11 mouse cellular contexts compared by ENCODE assay signal in the genomic region with DNA sequence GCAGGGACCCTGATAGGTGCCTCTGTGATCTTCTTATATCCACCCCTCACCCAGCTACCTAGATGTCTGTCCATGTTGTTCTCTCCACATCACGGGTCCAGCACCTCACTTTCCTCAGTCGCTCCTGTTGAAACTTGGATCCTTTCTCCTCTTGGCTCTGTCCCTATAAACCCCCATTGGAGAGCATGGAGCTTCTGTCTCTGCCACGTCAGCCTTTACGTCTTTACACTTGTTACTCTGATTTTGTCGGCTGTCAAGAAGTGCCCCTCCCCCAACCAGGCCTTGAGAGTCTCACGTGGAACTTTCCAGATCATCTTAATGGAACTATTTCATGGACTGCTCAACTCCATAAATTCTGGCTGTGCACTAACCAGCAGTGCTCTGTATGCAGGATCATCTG. TPM values are rescaled to one million over a fixed set of nuclear protein-coding genes. Genes with fewer than 3 reads are reported as not detected.
DNase-seq lines count a peak whose midpoint lies in the region; ATAC-seq and TF ChIP-seq lines count a peak whose summit lies in the region.
"Had no signal": no experiment of that assay in that cellular context is flagged by ENCODE, and none has a peak within 500 bp of the region (broad histone marks: within the 10 kb centered on the region; RNA-seq: fewer than 3 reads in every experiment).

No protein-coding gene starts in this region.

- TF ChIP-seq CTCF in cerebellum, adult 2 months (IDR thresholded peaks at IDR 0.05; ENCODE audit: borderline replicate concordance, insufficient read depth, low read depth, low read length) = no peak
- no peak for TF ChIP-seq CTCF in left cerebral cortex, adult 2 months (IDR thresholded peaks at IDR 0.05)

- no peaks in the 10 kb centered on the region for H3K9me3 ChIP-seq in forebrain, embryonic 15.5 days
- no peaks in the 10 kb centered on the region for H3K9me3 ChIP-seq in neural tube, embryonic 15.5 days (replicated peaks)

- 0 out of 2 replicates have a peak overlapping the region, but pooled peaks have one; percentile 10 for H3K9ac ChIP-seq in forebrain, embryonic 15.5 days (replicated peaks)
- H3K9ac ChIP-seq in neural tube, embryonic 15.5 days (replicated peaks) = no peak overlapping the region

- peak overlapping the region; percentile 65 for H3K4me3 ChIP-seq in cerebellum, adult 2 months (replicated peaks; ENCODE audit: insufficient read depth, low read depth, low read length)
- H3K4me3 ChIP-seq in left cerebral cortex, adult 2 months = peak overlapping the region; percentile 27
- H3K4me3 ChIP-seq in forebrain, embryonic 15.5 days = peak overlapping the region; percentile 85
- no peak overlapping the region for H3K4me3 ChIP-seq in neural tube, embryonic 15.5 days (replicated peaks)

- TF ChIP-seq POLR2A in cerebellum, adult 2 months (IDR thresholded peaks at IDR 0.05; ENCODE audit: borderline replicate concordance, insufficient read depth, low read length) = no peak

- no peak for ATAC-seq in forebrain, embryonic 15.5 days (replicated peaks)
- ATAC-seq in neural tube, embryonic 15.5 days (ENCODE audit: low FRiP score) = no peak

- no peaks in the 10 kb centered on the region for H3K27me3 ChIP-seq in cerebellum, adult 2 months (ENCODE audit: control insufficient read depth, insufficient read depth, low read length)
- H3K27me3 ChIP-seq in forebrain, embryonic 15.5 days = no peaks in the 10 kb centered on the region
- H3K27me3 ChIP-seq in neural tube, embryonic 15.5 days (replicated peaks) = 0 out of 2 replicates have a peak, but pooled peaks cover 6% of the 10 kb centered on the region

- peak; percentile 54 to 67 for DNase-seq in cerebellum, adult 2 months
- no peak for DNase-seq in cerebellum, adult 11 months
- DNase-seq in left cerebral cortex, adult 2 months (ENCODE audit: extremely low spot score in 1 of 2, low spot score in 2 of 2) = no peak
- no peak for DNase-seq in left cerebral cortex, postnatal 4 days
- DNase-seq in lung, postnatal 25 days (ENCODE audit: low spot score) = no peak
- no peak for DNase-seq in T-cell, adult 2 months (ENCODE audit: low spot score)
- DNase-seq: adrenal gland, postnatal 25 days had no signal

- intact Hi-C loops in left cerebral cortex, adult 2 months (cut with DNase I) = loop anchor here (5.0 kb wide), 1 partner anchor 54 kb away; no protein-coding TSS in a partner anchor
- intact Hi-C loops in left cerebral cortex, postnatal 4 days (cut with DNase I) = no loop called here

- no peaks in the 10 kb centered on the region for H3K36me3 ChIP-seq in forebrain, embryonic 15.5 days
- H3K36me3 ChIP-seq in neural tube, embryonic 15.5 days = no peaks in the 10 kb centered on the region

- 15% methylated on average over 6 of the region's 6 CpGs for WGBS in cerebellum, adult 2 months
- 46% methylated on average over 6 of the region's 6 CpGs for WGBS in forebrain, embryonic 15.5 days
- WGBS in neural tube, embryonic 15.5 days = 57% methylated on average over 6 of the region's 6 CpGs

- peak overlapping the region; percentile 96 for H3K4me2 ChIP-seq in forebrain, embryonic 15.5 days (replicated peaks)
- H3K4me2 ChIP-seq in neural tube, embryonic 15.5 days = peak overlapping the region; percentile 97
- H3K4me2 ChIP-seq: heart, embryonic 11.5 days had no signal

- peaks cover 31% of the 10 kb centered on the region for H3K4me1 ChIP-seq in cerebellum, adult 2 months (ENCODE audit: control insufficient read depth, insufficient read depth, low read length)
- peaks cover 54% of the 10 kb centered on the region for H3K4me1 ChIP-seq in forebrain, embryonic 15.5 days
- H3K4me1 ChIP-seq in neural tube, embryonic 15.5 days = peaks cover 35% of the 10 kb centered on the region

- H3K27ac ChIP-seq in cerebellum, adult 2 months (ENCODE audit: insufficient read depth, low read length) = peak overlapping the region; percentile 57; the same call in 1 of the 2 replicates
- no peak overlapping the region for H3K27ac ChIP-seq in left cerebral cortex, adult 2 months
- H3K27ac ChIP-seq in forebrain, embryonic 15.5 days (replicated peaks) = no peak overlapping the region
- H3K27ac ChIP-seq in neural tube, embryonic 15.5 days (replicated peaks) = no peak overlapping the region

RNA-seq across cellular contexts. Expression of gene Sel1l3, which starts 2.5 kb away (rescaled TPM):
- polyA plus RNA-seq in cerebellum, adult 2 months (2012; rRNA removed) = 70.8 and 85.1 TPM in 2 replicates
- 10 to 100 TPM; 66.6 to 70.5 TPM for total RNA-seq in left cerebral cortex, adult 2 months (2021)
- 10 to 100 TPM; 51.9 to 60.8 TPM for total RNA-seq in left cerebral cortex, postnatal 4 days (2021)
- polyA plus RNA-seq in forebrain, embryonic 15.5 days (2015; fragmentation: Nextera tagmentation; extraction: Ambion mirVana) = 11.0 and 11.4 TPM in 2 replicates
- 4.4 and 5.9 TPM in 2 replicates for polyA plus RNA-seq in neural tube, embryonic 15.5 days (2015; fragmentation: Nextera tagmentation; extraction: Ambion mirVana)
- total RNA-seq: common myeloid progenitor, adult 5-6 weeks had no signal

RNA-seq across cellular contexts. Expression of gene Smim20, which starts 55.6 kb away (rescaled TPM):
- polyA plus RNA-seq in cerebellum, adult 2 months (2012; rRNA removed) = 63.4 and 64.5 TPM in 2 replicates
- total RNA-seq in left cerebral cortex, adult 2 months (2021) = 10 to 100 TPM; 36.4 to 39.7 TPM
- total RNA-seq in left cerebral cortex, postnatal 4 days (2021) = 10 to 100 TPM; 25.7 to 27.6 TPM
- polyA plus RNA-seq in forebrain, embryonic 15.5 days (2015; fragmentation: Nextera tagmentation; extraction: Ambion mirVana) = 59.9 and 65.8 TPM in 2 replicates
- 86.0 and 89.8 TPM in 2 replicates for polyA plus RNA-seq in neural tube, embryonic 15.5 days (2015; fragmentation: Nextera tagmentation; extraction: Ambion mirVana)

Comparison
In these comparisons a context has a peak if more than half of its experiments do, and no peak if none do; other contexts are left out.
1. DNase-seq: peak in cerebellum, adult 2 months (2 of 2); none in cerebellum, adult 11 months (single experiment), left cerebral cortex, adult 2 months (0 of 2), left cerebral cortex, postnatal 4 days (single experiment), lung, postnatal 25 days (single experiment) and T-cell, adult 2 months (single experiment).